Mouse (Mus musculus) liver, embryonic 13.5 days (tissue): ENCODE data around the gene Pptc7. TPM values are rescaled to one million over a fixed set of nuclear protein-coding genes. Genes with fewer than 3 reads are reported as not detected.

ENCODE experiments used
- ATAC-seq: fragments of 200-750 bp; cut with Nextera tagmentation; 2 replicates; pipeline ENCODE4 v1.8.0; 2017; ENCODE audit warnings: low read depth, mild to moderate bottlenecking, moderate number of reproducible peaks, moderate library complexity
- DNase-seq: peaks from one replicate; pipeline ENCODE4 v3.0.0; 2022
- H3K27ac ChIP-seq: fragments of 300-500 bp; sonication (generic); 2 replicates; pipeline ENCODE4 v1.5.1; 2015; ENCODE audit warnings: moderate library complexity, mild to moderate bottlenecking, inconsistent platforms
- H3K27me3 ChIP-seq: fragments of 300-500 bp; sonication (generic); 2 replicates; pipeline ENCODE4 v1.6.1; 2015; ENCODE audit warnings: mild to moderate bottlenecking, inconsistent platforms
- H3K36me3 ChIP-seq: fragments of 300-500 bp; sonication (generic); 2 replicates; pipeline ENCODE4 v1.6.1; 2015; ENCODE audit warnings: mild to moderate bottlenecking, inconsistent platforms
- H3K4me1 ChIP-seq: fragments of 300-500 bp; sonication (generic); replicated peaks from 2 replicates; pipeline ENCODE4 v1.6.1; 2015; ENCODE audit warnings: inconsistent platforms
- H3K4me2 ChIP-seq: fragments of 300-500 bp; sonication (generic); 2 replicates; pipeline ENCODE4 v1.6.1; 2015; ENCODE audit warnings: inconsistent platforms, mild to moderate bottlenecking, moderate library complexity
- H3K4me3 ChIP-seq: fragments of 300-500 bp; sonication (generic); replicated peaks from 2 replicates; pipeline ENCODE4 v1.5.1; 2015; ENCODE audit warnings: mild to moderate bottlenecking, inconsistent platforms
- H3K9ac ChIP-seq: fragments of 300-500 bp; sonication (generic); 2 replicates; pipeline ENCODE4 v1.6.1; 2015; ENCODE audit warnings: mild to moderate bottlenecking, inconsistent platforms
- H3K9me3 ChIP-seq: fragments of 300-500 bp; sonication (generic); replicated peaks from 2 replicates; pipeline ENCODE4 v1.6.1; 2016; ENCODE audit warnings: inconsistent platforms
- WGBS: fragments of 180-500 bp; shearing (Covaris S2); methylation state at CpG from one replicate; pipeline ENCODE4 v1.1.7; 2015; ENCODE audit not compliant: insufficient replicate concordance; 5-methylcytosine and 5-hydroxymethylcytosine counted together
- polyA plus RNA-seq: library from polyadenylated mRNA; unstranded; fragments of >200 nt; fragmentation: Nextera tagmentation; extraction: Ambion mirVana; gene quantifications from 2 replicates; pipeline ENCODE4 v1.2.1, GENCODE M21; 2015

Pptc7 gene
- polyA plus RNA-seq, 1 experiment from 2014 or later = 3.4 TPM

DNA sequence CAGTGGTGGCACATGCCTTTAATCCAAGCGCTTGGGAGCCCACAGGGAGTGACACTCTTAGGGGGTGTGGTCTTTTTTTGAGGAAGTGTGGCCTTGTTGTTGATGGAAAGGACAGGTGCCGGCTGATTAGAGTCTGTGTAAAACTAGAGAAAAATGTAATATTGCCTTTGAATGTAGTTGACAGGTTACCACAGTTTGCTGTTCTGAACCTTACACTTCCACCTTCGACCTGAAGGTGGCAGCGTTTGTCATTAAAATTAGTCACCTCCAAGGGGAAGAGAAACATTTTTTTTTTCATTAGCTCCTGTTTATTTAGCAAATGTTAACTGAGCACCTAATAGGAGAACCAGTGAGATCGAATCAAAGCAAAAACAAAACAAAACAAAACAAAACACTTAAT lies 16.3 kb upstream of the Pptc7 start:
- Histone ChIP-seq H3K27ac (no peak overlapping the region), H3K4me3 (no peak overlapping the region), H3K27me3 (no peaks in the 10 kb centered on the region), H3K4me1 (peaks cover 27% of the 10 kb centered on the region), H3K9ac (no peak overlapping the region), H3K9me3 (no peaks in the 10 kb centered on the region), H3K36me3 (no peaks in the 10 kb centered on the region), H3K4me2 (no peak overlapping the region)
- WGBS = 16% methylated on average over 5 of the region's 5 CpGs
- ATAC-seq (no peak), DNase-seq (peak; percentile 46)

DNA sequence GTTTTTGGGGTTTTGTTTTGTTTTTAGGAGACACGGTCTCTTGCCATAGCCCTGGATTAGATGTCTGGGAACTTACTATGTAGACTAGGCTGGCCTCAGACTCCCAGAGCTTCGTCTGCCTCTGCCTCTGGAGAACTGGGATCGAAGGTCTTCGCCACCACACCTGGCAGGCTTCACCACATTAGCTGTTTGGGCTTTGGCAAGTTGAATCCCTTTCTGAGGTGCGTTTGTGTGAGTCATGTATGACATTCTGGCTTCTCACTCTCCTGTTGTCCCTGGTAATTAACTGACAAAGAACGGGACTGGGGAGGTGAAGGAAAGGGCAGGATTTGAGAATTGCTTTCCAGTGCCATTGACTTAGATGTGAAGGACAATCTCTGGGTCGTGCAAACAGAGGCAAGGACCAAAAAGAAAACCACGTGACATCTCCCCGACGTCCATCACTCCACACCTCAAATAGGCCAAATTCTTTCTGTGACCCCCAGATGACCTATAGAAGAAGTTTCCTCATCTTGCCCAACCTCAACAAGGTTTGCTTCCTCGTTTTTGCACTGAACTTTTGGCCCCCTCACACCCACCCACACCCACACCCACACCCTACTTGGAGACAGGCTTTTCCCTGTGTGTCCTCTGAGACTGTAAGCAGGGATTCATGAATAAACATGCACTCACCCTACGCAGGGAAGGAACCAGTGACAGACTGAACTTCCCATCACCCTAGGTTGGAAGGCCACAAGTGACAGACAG lies 15.1 kb upstream of the Pptc7 start:
- Histone ChIP-seq H3K9me3 (no peaks in the 10 kb centered on the region), H3K27ac (no peak overlapping the region; the same call in 1 of the 2 replicates), H3K4me3 (no peak overlapping the region), H3K27me3 (no peaks in the 10 kb centered on the region), H3K4me2 (no peak overlapping the region), H3K4me1 (peaks cover 15% of the 10 kb centered on the region), H3K36me3 (no peaks in the 10 kb centered on the region), H3K9ac (no peak overlapping the region)
- ATAC-seq (no peak), DNase-seq (no peak)
- 57% methylated on average over 12 of the region's 12 CpGs for WGBS

DNA sequence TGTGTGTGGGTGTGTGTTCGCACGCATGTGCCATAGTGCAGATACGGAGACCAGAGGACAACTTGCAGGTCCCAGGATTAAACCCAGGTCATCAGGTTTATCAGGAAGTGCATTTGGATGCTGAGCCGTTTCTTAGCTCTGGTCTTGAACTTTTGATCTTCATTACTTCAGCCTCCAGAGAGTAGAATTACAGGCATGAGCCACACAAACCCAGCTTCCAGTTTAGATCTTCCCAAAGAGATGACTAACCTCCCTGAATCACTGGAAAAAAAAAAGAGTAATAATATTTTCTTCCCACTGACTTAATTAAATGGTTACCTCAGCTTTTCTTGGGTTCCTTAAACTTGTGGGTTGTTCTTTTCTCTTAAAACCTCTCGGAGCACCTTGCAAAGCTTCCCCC lies 11.3 kb upstream of the Pptc7 start:
- no peak overlapping the region for H3K4me3 ChIP-seq
- DNase-seq (no peak), ATAC-seq (no peak)
- no peak overlapping the region for H3K27ac ChIP-seq
- no peak overlapping the region for H3K9ac ChIP-seq
- no peaks in the 10 kb centered on the region for H3K9me3 ChIP-seq
- no peaks in the 10 kb centered on the region for H3K27me3 ChIP-seq
- H3K36me3 ChIP-seq = no peaks in the 10 kb centered on the region
- peaks cover 11% of the 10 kb centered on the region; the same call in 1 of the 2 replicates for H3K4me1 ChIP-seq
- WGBS = 74% methylated on average over 5 of the region's 5 CpGs
- no peak overlapping the region for H3K4me2 ChIP-seq

DNA sequence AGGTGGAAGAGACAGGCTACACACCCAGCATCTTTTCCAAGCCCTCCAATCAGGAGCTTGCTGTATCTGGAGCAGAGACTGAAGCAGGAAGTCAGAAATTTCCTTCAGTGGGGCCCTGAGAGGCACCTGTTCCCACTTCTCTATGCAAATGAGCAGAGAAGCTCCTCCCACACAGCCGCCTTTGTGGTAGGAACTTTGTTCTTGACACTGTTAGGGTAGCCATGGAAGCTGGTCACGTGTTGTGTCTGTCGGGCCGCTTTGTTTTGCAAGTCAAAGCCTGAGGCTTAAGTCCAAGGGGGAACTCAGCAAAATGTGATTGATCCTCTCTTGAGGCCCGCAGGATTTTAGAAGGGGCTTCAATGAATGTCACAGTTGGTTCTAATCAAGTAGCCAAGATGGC lies 9.4 kb upstream of the Pptc7 start:
- WGBS = 13% methylated on average over 5 of the region's 5 CpGs
- DNase-seq (no peak), ATAC-seq (peak; percentile 67)
- H3K9me3 ChIP-seq = no peaks in the 10 kb centered on the region
- H3K27ac ChIP-seq = peak overlapping the region; percentile 24
- H3K4me2 ChIP-seq = no peak overlapping the region
- no peak overlapping the region for H3K9ac ChIP-seq
- no peaks in the 10 kb centered on the region for H3K36me3 ChIP-seq
- H3K27me3 ChIP-seq = peaks cover 3% of the 10 kb centered on the region; the same call in 1 of the 2 replicates
- H3K4me1 ChIP-seq = peaks cover 8% of the 10 kb centered on the region; the same call in 1 of the 2 replicates
- H3K4me3 ChIP-seq = no peak overlapping the region

DNA sequence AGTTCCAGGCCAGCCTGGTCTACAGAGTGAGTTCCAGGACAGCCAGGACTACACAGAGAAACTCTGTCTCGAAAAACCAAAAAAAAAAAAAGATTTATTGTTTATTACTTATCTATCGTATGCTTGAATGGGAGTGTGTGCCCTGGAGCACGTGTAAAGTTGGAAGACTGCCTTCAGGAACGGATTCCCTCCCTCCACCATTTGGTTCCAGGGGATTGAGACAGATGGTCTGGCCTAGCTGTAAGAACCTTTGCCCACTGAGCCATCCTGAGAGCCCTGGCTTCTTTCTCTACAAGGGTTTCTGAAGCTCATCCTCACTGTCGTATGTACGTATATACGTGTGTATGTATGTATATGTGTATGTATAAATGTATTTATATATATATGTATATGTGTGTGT lies 5.2 kb upstream of the Pptc7 start:
- Histone ChIP-seq H3K4me3 (no peak overlapping the region), H3K27ac (no peak overlapping the region), H3K9ac (no peak overlapping the region), H3K27me3 (peaks cover 29% of the 10 kb centered on the region), H3K36me3 (no peaks in the 10 kb centered on the region), H3K4me2 (no peak overlapping the region), H3K4me1 (peaks cover 32% of the 10 kb centered on the region), H3K9me3 (no peaks in the 10 kb centered on the region)
- no peak for ATAC-seq
- no peak for DNase-seq
- WGBS = 80% methylated on average over 7 of the region's 7 CpGs

DNA sequence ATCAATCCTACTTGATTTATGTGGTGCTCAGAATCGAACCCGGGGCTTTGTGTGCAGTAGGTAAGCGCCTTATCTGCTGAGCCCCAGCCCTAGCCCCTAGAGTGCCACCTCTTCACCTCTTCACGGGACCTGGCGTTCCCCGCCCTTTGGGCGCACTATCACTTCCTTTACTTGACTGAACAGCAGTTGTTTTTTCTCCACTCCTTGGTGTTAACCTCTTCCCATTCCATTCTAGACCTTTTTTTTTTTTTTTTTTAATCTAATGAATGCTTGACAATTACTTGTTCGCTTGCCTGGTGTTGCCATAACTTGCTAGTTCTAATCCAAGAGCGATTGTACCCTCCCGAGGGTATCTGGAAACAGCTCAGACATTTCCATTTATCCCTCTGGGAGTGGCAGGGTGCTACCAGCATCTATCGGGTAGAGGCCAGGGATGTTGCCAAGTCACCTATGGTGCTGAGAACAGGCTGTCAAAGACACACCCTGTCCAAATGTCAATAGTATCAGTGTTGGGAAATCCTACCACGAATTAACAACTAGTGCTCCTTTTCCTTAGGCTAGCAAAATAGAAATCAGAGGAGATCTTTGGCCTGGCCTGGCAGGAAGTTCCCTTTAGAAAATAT lies 4.3 kb upstream of the Pptc7 start:
- no peaks in the 10 kb centered on the region for H3K36me3 ChIP-seq
- H3K4me3 ChIP-seq = no peak overlapping the region
- no peak for ATAC-seq
- peaks cover 29% of the 10 kb centered on the region for H3K27me3 ChIP-seq
- no peaks in the 10 kb centered on the region for H3K9me3 ChIP-seq
- no peak overlapping the region for H3K27ac ChIP-seq
- H3K9ac ChIP-seq = no peak overlapping the region
- 54% methylated on average over 12 of the region's 12 CpGs for WGBS
- no peak overlapping the region for H3K4me2 ChIP-seq
- no peak for DNase-seq
- peaks cover 35% of the 10 kb centered on the region for H3K4me1 ChIP-seq

DNA sequence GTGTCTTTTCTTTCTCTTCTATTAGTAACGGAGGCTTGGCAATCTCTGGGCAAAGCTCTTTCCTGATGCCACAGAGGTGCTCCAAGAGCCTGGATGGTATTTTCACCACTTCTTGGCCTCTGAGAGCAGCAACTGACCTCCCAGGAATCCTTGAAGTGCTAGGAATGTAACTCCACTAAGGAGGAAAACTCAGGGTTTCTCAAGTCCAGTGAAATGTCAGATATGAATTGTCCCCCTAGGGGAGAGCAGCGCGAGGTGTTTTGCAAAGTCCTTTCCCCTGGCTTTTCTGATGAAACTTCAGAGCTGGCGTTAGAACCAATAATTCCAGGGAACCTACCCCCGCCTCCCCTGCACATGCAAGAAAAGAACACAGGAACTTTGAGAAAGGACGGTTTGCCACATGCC lies 3.7 kb upstream of the Pptc7 start:
- Histone ChIP-seq H3K9ac (no peak overlapping the region), H3K27me3 (peaks cover 29% of the 10 kb centered on the region), H3K4me2 (peak overlapping the region; percentile 24; the same call in 1 of the 2 replicates), H3K36me3 (no peaks in the 10 kb centered on the region), H3K27ac (no peak overlapping the region), H3K9me3 (no peaks in the 10 kb centered on the region), H3K4me1 (peaks cover 37% of the 10 kb centered on the region), H3K4me3 (no peak overlapping the region)
- WGBS = 44% methylated on average over 6 of the region's 6 CpGs
- no peak for DNase-seq
- ATAC-seq = no peak

DNA sequence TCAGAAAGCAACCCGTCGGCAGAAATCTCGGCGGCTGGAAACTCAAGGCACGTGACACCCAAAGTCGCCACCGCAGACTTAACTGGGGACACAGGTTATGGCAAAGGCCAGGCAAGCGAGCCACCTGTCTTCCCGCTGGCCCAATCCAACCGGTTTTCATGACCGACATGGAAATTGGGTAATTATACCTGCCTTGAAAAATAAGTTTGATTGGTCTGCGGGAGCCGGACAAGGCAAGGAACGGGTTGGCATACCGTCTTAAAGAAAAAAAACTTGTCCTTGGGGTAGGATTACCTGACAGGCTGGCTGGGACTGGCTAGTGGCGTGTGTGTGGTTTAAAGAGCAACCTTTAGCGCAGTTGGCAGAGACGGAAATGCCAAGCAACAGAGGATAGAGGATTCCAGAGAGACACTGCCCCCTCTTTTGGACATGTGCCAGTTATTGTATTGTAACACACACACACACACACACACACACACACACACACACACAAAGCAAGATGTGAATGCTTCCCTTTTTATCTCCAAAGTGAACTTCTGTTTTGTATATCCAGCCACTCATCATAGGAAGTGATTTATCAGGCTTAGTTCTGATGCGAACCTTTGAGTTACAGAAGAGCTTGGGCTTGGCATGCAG lies 3.2 kb upstream of the Pptc7 start:
- H3K4me3 ChIP-seq = no peak overlapping the region
- no peak overlapping the region for H3K9ac ChIP-seq
- no peaks in the 10 kb centered on the region for H3K9me3 ChIP-seq
- peaks cover 29% of the 10 kb centered on the region for H3K27me3 ChIP-seq
- 34% methylated on average over 19 of the region's 19 CpGs for WGBS
- peaks cover 41% of the 10 kb centered on the region for H3K4me1 ChIP-seq
- no peaks in the 10 kb centered on the region for H3K36me3 ChIP-seq
- DNase-seq = no peak
- no peak overlapping the region for H3K27ac ChIP-seq
- ATAC-seq = no peak
- peak overlapping the region; percentile 24 for H3K4me2 ChIP-seq

DNA sequence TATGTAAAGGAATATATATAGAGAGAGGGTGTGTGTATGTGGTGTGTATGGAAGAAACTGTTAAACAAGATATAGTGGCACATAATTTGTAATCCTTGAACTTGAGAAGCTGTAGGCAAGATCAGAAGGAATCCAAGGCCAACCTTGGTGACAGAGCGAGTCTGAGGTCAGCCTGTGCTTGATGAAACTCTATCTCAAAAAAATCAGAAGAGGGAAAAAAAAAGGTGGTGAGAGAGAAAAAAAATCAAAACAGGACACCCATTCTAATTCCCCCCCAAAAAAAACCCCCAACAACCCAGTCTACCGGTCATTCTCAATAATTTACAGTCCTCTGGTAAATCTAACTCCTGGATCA lies 360 bp upstream of the Pptc7 start:
- H3K4me2 ChIP-seq = peak overlapping the region; percentile 100
- H3K36me3 ChIP-seq = peaks cover 4% of the 10 kb centered on the region
- WGBS = 19% methylated on average over 2 of the region's 2 CpGs
- peaks cover 29% of the 10 kb centered on the region for H3K27me3 ChIP-seq
- peak overlapping the region; percentile 97; the same call in 1 of the 2 replicates for H3K4me3 ChIP-seq
- ATAC-seq = no peak
- H3K4me1 ChIP-seq = peaks cover 69% of the 10 kb centered on the region
- H3K27ac ChIP-seq = peak overlapping the region; percentile 43
- H3K9ac ChIP-seq = peak overlapping the region; percentile 29; the same call in 1 of the 2 replicates
- no peak for DNase-seq
- H3K9me3 ChIP-seq = no peaks in the 10 kb centered on the region

DNA sequence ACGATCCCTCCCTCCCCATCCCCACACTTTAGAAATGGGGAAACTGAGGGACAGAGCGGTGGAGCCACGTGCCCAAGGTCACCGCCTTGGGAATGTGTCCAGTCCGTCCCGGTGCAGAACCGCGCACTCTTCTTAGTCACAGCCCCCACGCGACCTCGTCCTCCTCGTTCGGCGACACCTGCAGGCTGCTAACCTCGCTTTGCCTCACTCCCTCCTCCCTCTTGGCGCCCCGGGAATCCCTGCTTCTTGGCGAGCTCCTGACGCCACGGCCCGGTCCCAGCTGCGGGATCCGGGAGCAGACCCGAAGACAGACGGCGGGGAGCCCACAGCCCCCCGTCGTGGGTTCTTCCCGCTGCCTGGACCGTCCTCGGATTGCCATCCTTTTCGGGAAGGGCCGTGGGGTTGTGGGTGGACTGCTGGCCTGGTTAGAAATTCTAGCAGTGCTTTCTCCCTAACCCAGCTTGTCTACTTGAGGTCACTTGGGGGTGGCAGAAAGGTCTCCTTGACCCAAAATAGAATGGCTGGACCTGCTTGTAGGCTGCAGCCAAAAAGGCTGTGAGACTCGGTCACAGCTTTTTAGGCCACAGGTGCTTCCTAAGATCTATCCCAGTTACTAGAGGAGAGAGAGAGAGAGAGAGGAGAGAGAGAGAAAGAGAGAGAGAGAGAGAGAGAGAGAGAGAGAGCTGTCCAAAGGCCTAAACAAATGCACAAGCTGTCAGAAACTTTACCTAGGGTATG lies 1.0 kb downstream of the Pptc7 start:
- Histone ChIP-seq H3K27ac (peak overlapping the region; percentile 75), H3K36me3 (peaks cover 14% of the 10 kb centered on the region), H3K9me3 (no peaks in the 10 kb centered on the region), H3K4me1 (peaks cover 68% of the 10 kb centered on the region), H3K27me3 (peaks cover 23% of the 10 kb centered on the region), H3K4me2 (peak overlapping the region; percentile 100), H3K9ac (peak overlapping the region; percentile 91), H3K4me3 (peak overlapping the region; percentile 97)
- peak; percentile 44 for DNase-seq
- WGBS = 1% methylated on average over 30 of the region's 34 CpGs
- ATAC-seq = peak; percentile 46

DNA sequence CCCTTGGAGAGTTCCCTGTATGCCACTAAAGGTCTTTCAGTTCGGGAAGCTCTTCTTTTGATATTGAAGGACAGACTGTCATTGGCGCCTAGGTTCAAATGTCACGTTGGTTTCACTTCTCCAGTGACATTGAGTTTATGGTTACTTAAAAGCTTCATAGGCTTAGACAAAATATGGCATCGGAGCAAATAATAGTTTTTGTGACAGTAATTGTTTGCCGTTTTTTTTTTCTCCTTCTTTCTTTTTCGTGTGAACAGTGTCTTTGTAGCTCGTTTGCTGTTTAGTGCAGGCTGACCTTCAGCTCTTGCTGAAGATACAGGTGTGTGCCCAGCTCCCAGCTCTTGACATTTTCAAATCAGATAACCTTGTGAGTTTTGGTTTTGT lies 1.6 kb downstream of the Pptc7 start:
- H3K9ac ChIP-seq = peak overlapping the region; percentile 91
- H3K27me3 ChIP-seq = peaks cover 17% of the 10 kb centered on the region
- peak overlapping the region; percentile 97 for H3K4me3 ChIP-seq
- no peak overlapping the region for H3K27ac ChIP-seq
- peaks cover 14% of the 10 kb centered on the region for H3K36me3 ChIP-seq
- DNase-seq (no peak), ATAC-seq (no peak)
- H3K4me2 ChIP-seq = peak overlapping the region; percentile 100
- 49% methylated on average over 7 of the region's 7 CpGs for WGBS
- H3K4me1 ChIP-seq = peaks cover 67% of the 10 kb centered on the region
- H3K9me3 ChIP-seq = no peaks in the 10 kb centered on the region
